Mouse (Mus musculus) hindbrain, embryonic 12.5 days (tissue): ENCODE data around the gene Lrrc17. TPM values are rescaled to one million over a fixed set of nuclear protein-coding genes. Genes with fewer than 3 reads are reported as not detected.

Source experiments
- ATAC-seq: fragments of 200-750 bp; cut with Nextera tagmentation; 2 replicates; pipeline ENCODE4 v1.8.0; 2017; ENCODE audit warnings: moderate TSS enrichment; ENCODE audit not compliant: low FRiP score
- H3K27ac ChIP-seq: fragments of 300-500 bp; sonication (generic); 2 replicates; pipeline ENCODE4 v1.5.1; 2016; ENCODE audit warnings: mild to moderate bottlenecking
- H3K27me3 ChIP-seq: fragments of 300-500 bp; sonication (generic); 2 replicates; pipeline ENCODE4 v1.6.1; 2016; ENCODE audit warnings: mild to moderate bottlenecking
- H3K36me3 ChIP-seq: fragments of 300-500 bp; sonication (generic); 2 replicates; pipeline ENCODE4 v1.6.1; 2016; ENCODE audit warnings: mild to moderate bottlenecking
- H3K4me1 ChIP-seq: fragments of 300-500 bp; sonication (generic); 2 replicates; pipeline ENCODE4 v1.6.1; 2016
- H3K4me2 ChIP-seq: fragments of 300-500 bp; sonication (generic); replicated peaks from 2 replicates; pipeline ENCODE4 v1.6.1; 2016; ENCODE audit warnings: mild to moderate bottlenecking
- H3K4me3 ChIP-seq: fragments of 300-500 bp; sonication (generic); 2 replicates; pipeline ENCODE4 v1.5.1; 2016; ENCODE audit warnings: mild to moderate bottlenecking
- H3K9ac ChIP-seq: fragments of 300-500 bp; sonication (generic); 2 replicates; pipeline ENCODE4 v1.6.1; 2016; ENCODE audit warnings: mild to moderate bottlenecking, moderate library complexity
- H3K9me3 ChIP-seq: fragments of 300-500 bp; sonication (generic); replicated peaks from 2 replicates; pipeline ENCODE4 v1.6.1; 2016; ENCODE audit warnings: mild to moderate bottlenecking
- WGBS: fragments of 180-500 bp; shearing (Covaris S2); methylation state at CpG from one replicate; pipeline ENCODE4 v1.1.7; 2016; 5-methylcytosine and 5-hydroxymethylcytosine counted together
- polyA plus RNA-seq: library from polyadenylated mRNA; unstranded; fragments of >200 nt; fragmentation: Nextera tagmentation; extraction: Ambion mirVana; gene quantifications from 2 replicates; pipeline ENCODE4 v1.2.1, GENCODE M21; 2016

Gene Lrrc17
- polyA plus RNA-seq, 1 experiment from 2014 or later: 42.3 TPM

DNA sequence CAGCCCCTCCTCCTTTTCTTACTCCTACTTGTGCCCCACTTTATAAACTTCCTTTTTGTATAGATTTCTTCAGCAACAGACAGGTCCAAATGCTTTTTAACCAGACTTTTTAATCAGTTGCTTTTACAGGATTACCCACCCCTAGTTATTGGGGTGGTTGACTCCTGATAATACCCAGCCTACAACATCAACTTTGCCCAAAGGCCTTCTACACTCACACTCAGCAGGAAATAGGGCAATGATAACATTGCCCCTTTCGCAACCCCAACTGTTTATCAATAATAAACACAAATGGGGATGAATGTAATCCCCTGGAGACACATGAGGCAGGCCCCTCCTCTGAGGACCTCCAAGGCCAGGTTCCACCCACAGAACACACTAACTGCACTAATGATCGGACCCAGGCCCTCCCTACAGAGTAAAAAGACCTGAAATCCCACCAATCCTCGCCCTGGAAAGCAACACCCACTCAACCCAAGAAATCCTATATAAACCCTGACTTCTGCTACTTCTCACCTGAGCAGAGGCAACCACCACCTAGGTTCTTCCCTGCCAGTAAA lies 73.2 kb downstream of the Lrrc17 start:
- H3K27ac ChIP-seq: no peak overlapping the region
- H3K4me1 ChIP-seq: no peaks in the 10 kb centered on the region
- no peak overlapping the region for H3K4me3 ChIP-seq
- H3K4me2 ChIP-seq: no peak overlapping the region
- H3K36me3 ChIP-seq: no peaks in the 10 kb centered on the region
- H3K9ac ChIP-seq: no peak overlapping the region
- H3K27me3 ChIP-seq: no peaks in the 10 kb centered on the region
- 80% methylated on average over 3 of the region's 3 CpGs for WGBS
- ATAC-seq: no peak
- no peaks in the 10 kb centered on the region for H3K9me3 ChIP-seq

Other genes with a start within 250 kb of the Lrrc17 start
- gene Fgl2, start 170.9 kb upstream of the Lrrc17 start, polyA plus RNA-seq: 5.6 and 5.7 TPM in 2 replicates
- 1.7 and 2.1 TPM in 2 replicates for gene Ccdc146, start 118.9 kb upstream of the Lrrc17 start, polyA plus RNA-seq
- gene Fam185a, start 118.6 kb upstream of the Lrrc17 start, polyA plus RNA-seq: 5.4 and 5.7 TPM in 2 replicates
- 0.33 and 0.44 TPM in 2 replicates for gene Fbxl13, start 102.1 kb downstream of the Lrrc17 start, polyA plus RNA-seq
- gene Armc10, start 102.3 kb downstream of the Lrrc17 start, polyA plus RNA-seq: 63.5 and 67.5 TPM in 2 replicates
- gene Napepld, start 157.8 kb downstream of the Lrrc17 start, polyA plus RNA-seq: 4.9 and 5.2 TPM in 2 replicates
- 85.9 and 90.0 TPM in 2 replicates for gene Pmpcb, start 193.6 kb downstream of the Lrrc17 start, polyA plus RNA-seq
- 81.0 and 86.5 TPM in 2 replicates for gene Dnajc2, start 241.7 kb downstream of the Lrrc17 start, polyA plus RNA-seq
- gene Psmc2, start 241.7 kb downstream of the Lrrc17 start, polyA plus RNA-seq: 193 and 205 TPM in 2 replicates